Mouse (Mus musculus) spleen, adult 12 weeks (tissue): ENCODE data around the gene Gk.
A peak's percentile ranks its signal among the peaks of the same experiment; 100 is the strongest.

Experiments used
- DNase-seq: peaks from one replicate; pipeline ENCODE4 v3.0.0; 2022; ENCODE audit warnings: low spot score

Gene Gk

DNA sequence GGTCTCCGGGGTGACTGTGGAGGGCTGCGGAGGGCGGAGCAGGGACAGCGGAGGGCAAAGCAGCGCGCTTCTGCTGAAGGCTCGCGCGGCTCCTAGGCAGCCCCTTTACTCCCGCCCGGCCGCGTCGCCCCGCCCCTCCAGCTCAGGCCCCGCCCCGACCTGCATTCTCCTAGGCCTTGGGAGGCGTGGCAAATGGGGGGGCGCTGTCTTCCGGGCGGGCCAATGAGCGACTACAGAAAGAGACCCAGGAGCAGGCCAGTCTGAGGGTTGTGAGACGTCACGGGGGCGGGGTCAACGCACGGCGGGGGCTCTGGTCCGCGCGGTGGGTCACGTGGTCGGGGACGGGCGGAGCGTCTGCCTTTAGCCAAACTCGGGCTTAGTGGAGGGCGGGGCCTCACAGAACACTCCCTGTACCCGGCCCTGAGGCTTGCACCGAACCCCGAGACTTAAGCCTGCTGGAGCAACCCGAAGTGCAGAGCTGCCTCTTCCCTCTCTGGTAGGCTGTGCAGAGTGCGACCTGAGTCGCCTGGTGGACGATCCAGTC lies at the start of gene Gk:
TSS of gene Gk (minus strand) at position 276 of the 544 bp plus-strand sequence.
- peak; percentile 92 for DNase-seq

GRCm38 (mm10) chrX:85804706-85805376 lies 28.2 kb upstream of the Gk start:
- DNase-seq, result no peak

DNA sequence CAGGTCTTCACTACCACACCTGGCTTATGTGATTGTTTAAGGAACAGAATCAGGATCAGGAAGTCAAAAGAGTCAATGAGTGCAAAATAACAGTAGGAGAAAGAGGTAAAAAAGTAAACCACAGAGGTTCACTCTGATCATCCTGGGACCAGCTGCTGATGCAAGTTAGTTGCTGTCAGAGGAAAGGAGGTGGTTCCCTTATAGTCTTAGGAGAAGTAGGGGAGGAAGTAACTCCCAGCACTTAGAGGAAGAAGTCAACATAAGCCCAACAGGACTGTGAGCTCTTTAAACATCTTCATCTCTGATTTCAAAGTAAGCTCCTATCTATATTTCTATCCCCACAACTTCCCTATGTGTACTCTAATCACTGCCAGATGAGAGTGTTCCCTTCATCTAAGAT lies 26.4 kb upstream of the Gk start:
- no peak for DNase-seq

- no peak for DNase-seq
Measured at GRCm38 (mm10) chrX:85797449-85797848, 20.8 kb upstream of the Gk start.

- DNase-seq, result no peak
Measured at GRCm38 (mm10) chrX:85778346-85778745, 1.7 kb upstream of the Gk start.

- DNase-seq, result no peak
Measured at GRCm38 (mm10) chrX:85777141-85777540, 522 bp upstream of the Gk start.

- no peak for DNase-seq
Measured at GRCm38 (mm10) chrX:85775879-85776543, 608 bp downstream of the Gk start.

- DNase-seq, result no peak
Measured at GRCm38 (mm10) chrX:85771303-85771702, 5.3 kb downstream of the Gk start.

DNA sequence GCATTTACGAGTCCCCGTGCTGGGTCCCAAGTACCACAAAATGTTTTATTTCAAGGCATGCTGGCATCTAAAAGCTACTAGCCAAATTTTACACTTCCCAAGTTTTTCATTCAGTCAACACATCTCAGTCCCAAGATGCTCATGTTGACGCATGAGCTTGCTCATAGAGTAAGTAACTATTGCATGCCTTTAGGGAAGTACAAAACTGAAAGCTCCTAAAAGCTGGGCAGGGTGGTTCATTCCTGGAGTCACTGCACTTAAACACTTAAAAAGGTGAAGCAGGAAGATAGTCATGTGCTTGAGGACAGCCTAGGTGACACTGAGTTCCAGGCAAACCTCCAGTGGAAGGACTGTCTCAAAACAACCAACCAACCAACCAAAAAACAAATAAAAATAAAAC lies 5.9 kb downstream of the Gk start:
- DNase-seq, result no peak

DNA sequence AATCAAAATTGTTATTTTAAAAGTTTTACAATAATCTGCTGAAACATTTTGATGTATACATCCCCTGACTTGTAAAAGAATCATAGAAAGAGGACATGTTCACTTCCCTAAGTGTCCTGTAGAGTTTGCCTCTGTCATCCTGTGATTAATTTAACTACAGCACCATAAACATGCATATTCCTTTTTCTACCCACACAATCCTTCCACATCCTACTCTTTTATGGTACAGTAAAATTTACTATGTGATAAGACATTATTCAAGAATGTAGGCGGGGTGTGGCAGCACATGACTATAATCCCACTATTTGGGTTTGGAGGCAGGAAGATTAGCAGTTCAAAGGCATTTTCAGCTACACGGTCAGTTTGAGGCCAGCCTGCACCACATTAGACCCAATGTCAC lies 8.0 kb downstream of the Gk start:
- DNase-seq, result no peak

DNA sequence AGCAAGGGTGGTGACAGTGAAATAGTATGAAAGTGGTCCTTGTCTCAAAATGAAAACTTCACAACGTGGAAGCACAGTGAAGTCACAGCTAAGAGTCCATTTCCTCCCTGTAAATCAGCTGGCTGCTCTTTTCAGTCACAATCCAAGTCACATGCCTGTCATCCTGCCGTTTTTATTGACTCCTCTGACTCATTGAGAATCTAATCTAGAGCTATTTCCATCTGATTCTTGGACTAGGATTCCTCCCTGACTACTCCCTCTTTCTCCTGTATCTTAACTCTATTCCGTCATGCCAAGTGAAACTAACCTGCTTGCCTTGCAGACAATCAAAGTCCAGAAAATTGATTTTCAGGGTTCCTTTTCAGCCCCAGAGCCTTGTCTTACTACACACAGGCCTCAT lies 20.6 kb downstream of the Gk start:
- DNase-seq, result no peak

GRCm38 (mm10) chrX:85743837-85744236 lies 32.8 kb downstream of the Gk start:
- DNase-seq, result no peak

DNA sequence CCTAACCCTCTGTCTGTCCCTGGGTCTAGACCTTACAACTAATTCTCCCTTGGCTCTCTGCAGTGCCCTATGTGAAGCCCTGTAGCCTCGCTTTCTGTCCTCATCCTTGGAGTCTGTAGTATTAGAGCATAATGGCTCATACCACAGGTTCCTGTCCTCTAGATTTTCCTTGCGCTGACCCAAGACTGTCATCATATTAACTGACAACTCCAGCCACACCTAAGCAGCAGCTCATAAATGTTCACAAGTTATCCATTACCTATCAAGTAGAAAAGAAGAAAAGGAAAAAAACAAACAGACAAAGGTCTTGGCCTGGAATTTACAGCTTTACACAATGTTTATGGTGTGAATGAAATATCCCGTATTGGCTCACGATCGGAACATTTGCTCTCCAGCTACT lies 43.4 kb downstream of the Gk start:
- no peak for DNase-seq

DNA sequence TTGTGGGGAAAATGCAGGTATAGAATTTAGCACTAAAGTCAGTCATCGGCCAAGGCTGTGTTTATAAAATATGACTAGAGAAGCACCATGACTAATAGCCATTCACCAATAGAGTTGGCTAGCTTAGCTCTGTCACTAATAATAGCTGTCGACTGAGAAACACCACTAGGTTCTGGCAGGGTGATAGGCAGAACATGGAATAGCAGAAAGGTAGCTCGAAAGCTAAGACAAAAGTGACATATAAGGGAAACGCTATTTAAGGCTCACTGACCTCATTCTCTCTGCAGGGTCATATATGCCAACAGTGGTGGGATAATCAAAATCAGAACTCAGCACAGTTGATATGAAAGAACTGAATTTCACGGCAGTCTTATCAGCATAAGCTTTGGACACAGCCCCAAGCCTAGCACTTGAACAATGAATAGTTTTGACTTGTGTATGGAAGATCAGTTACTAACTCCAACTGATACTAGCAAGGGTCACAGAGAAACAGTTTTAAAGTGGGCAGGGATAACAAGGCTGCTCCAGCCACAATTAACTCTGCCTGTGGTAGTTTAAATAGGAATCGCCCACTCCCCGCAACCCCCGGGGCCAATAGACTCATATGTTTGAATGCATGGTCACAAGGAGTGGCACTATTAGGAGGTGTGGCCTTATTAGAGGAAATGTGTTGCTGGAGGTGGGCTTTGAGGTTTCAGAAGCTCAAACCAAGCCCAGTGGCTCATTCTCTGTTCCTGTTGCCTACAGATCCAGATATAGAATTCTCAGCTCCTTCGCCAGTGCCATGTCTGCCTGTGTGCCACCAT lies 45.3 kb downstream of the Gk start:
- DNase-seq, result no peak

GRCm38 (mm10) chrX:85721226-85721625 lies 55.4 kb downstream of the Gk start:
- peak; percentile 15 for DNase-seq

DNA sequence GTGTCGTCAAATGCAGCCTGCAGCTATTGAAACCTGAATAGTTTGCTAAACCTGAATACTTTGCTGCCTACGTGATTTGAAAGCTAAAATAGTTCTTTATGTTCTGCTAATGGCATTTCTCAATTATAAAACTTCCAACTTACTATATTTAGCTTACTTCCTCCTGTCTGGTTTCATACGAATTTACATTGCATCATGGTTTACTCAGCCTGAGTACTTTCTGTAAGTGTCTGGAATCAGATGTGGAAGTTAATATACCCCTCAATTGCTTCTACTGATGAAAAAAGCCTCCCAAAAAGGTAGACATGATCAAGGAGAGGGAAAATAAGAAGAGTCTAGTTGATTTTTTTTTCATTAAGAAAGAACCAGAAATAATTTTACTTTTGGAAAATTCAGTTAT lies 66.2 kb downstream of the Gk start:
- DNase-seq, result no peak

- DNase-seq, result no peak
Measured at GRCm38 (mm10) chrX:85705715-85706114, 70.9 kb downstream of the Gk start.

- no peak for DNase-seq
Measured at GRCm38 (mm10) chrX:85683723-85684122, 92.9 kb downstream of the Gk start.

DNA sequence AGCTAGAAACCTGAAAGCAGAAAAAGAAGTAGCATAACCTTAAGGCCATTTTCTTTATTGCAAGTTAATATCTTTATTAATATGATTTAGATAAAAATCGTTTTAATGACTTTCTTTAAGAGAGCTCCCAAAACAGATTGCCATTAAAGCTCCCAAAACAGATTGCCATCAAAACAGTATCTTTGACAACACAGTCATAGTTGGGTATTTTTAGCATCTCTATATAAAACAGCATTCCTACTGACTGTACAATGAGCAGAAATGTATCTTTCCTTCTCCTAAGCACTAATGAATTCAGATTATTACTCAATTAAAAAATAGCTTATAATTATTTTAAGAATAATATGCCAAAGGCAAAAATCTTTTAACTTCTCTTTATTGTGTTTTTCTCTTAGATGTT lies 94.5 kb downstream of the Gk start:
- no peak for DNase-seq

DNA sequence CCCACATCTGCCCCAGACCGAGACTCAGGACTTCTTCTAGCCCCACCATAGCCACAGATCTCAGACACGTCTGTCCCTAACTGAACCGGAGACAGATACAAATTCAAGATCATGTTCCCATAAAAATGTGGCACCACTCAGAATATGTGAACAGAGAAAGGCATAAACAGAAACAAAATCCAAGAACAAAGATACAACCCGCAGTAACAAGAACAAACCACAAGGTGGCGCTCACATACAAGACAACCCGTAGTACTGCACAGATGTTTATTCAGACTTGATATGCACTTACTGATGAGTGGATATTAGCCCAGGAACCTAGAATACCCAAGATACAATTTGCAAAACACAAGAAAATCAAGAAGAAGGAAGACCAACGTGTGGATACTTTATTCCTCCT lies 99.8 kb downstream of the Gk start:
- DNase-seq, result no peak
